Mouse (Mus musculus): ENCODE data around the gene Kxd1.
"Not testable (repeated sequence)": the region's sequence is repeated elsewhere in the genome, so short reads cannot be mapped to it uniquely, and the experiment has no call there.

Kxd1 gene

GRCm38 (mm10) chr8:70511770-70512169 is 16.0 kb downstream of the Kxd1 start:
- no peak for DNase-seq

GRCm38 (mm10) chr8:70511174-70511573 is 16.6 kb downstream of the Kxd1 start:
- not testable (repeated sequence) for DNase-seq

- peak; percentile 97 for DNase-seq
Measured at GRCm38 (mm10) chr8:70510228-70510915, 17.4 kb downstream of the Kxd1 start, which contains the start of gene Uba52. Uba52 (minus strand) TSS chr8:70510801.

GRCm38 (mm10) chr8:70509281-70509952 is 18.3 kb downstream of the Kxd1 start:
- no peak for DNase-seq

GRCm38 (mm10) chr8:70507027-70507393 is 20.7 kb downstream of the Kxd1 start:
- DNase-seq = no peak

GRCm38 (mm10) chr8:70506328-70507026 is 21.3 kb downstream of the Kxd1 start, which contains the start of gene Rex1bd:
Rex1bd (minus strand) TSS chr8:70506752.
- DNase-seq = peak; percentile 94

GRCm38 (mm10) chr8:70505698-70506327 is 21.9 kb downstream of the Kxd1 start:
- DNase-seq = no peak

GRCm38 (mm10) chr8:70504851-70505250 is 22.9 kb downstream of the Kxd1 start:
- DNase-seq = peak; percentile 89

- peak; percentile 62 for DNase-seq
Measured at GRCm38 (mm10) chr8:70504291-70504716, 23.5 kb downstream of the Kxd1 start.

- peak; percentile 76 for DNase-seq
Measured at GRCm38 (mm10) chr8:70503062-70503750, 24.6 kb downstream of the Kxd1 start.

GRCm38 (mm10) chr8:70502540-70502939 is 25.2 kb downstream of the Kxd1 start:
- no peak for DNase-seq

GRCm38 (mm10) chr8:70501820-70502529 is 25.8 kb downstream of the Kxd1 start:
- DNase-seq = peak; percentile 58

GRCm38 (mm10) chr8:70500386-70501301 is 27.1 kb downstream of the Kxd1 start:
- peak; percentile 69 for DNase-seq

- DNase-seq = no peak
Measured at GRCm38 (mm10) chr8:70495771-70496062, 32.0 kb downstream of the Kxd1 start.

- DNase-seq = no peak
Measured at GRCm38 (mm10) chr8:70495001-70495770, 32.6 kb downstream of the Kxd1 start.

- no peak for DNase-seq
Measured at GRCm38 (mm10) chr8:70494416-70494945, 33.3 kb downstream of the Kxd1 start.

GRCm38 (mm10) chr8:70493692-70494415 is 33.9 kb downstream of the Kxd1 start:
- DNase-seq = no peak

- DNase-seq = no peak
Measured at GRCm38 (mm10) chr8:70492664-70493640, 34.8 kb downstream of the Kxd1 start, which contains the start of gene Crlf1. Crlf1 (plus strand) TSS chr8:70493158.

Data from cerebellum, adult 8-10 months (tissue).